Mouse (Mus musculus): ENCODE results near the gene Als2cr12. TPM values are rescaled to one million over a fixed set of nuclear protein-coding genes. Genes with fewer than 3 reads are reported as not detected.
"Not testable (repeated sequence)": the region's sequence is repeated elsewhere in the genome, so short reads cannot be mapped to it uniquely, and the experiment has no call there.

Als2cr12 gene
- total RNA-seq, 2 experiments from 2014 or later = not detected

GRCm38 (mm10) chr1:58720090-58720489 lies 24.3 kb upstream of the Als2cr12 start:
- no peak for DNase-seq (ENCODE audit: extremely low spot score in 1 of 2, low spot score in 1 of 2)

- no peak for DNase-seq (ENCODE audit: extremely low spot score in 1 of 2, low spot score in 1 of 2)
Observed at GRCm38 (mm10) chr1:58719356-58719945, 23.7 kb upstream of the Als2cr12 start.

GRCm38 (mm10) chr1:58717589-58718270 lies 21.9 kb upstream of the Als2cr12 start:
- DNase-seq (ENCODE audit: extremely low spot score in 1 of 2, low spot score in 1 of 2) = no peak

GRCm38 (mm10) chr1:58716883-58717220 lies 21.1 kb upstream of the Als2cr12 start:
- no peak for DNase-seq (ENCODE audit: extremely low spot score in 1 of 2, low spot score in 1 of 2)

GRCm38 (mm10) chr1:58716162-58716882 lies 20.5 kb upstream of the Als2cr12 start:
- DNase-seq (ENCODE audit: extremely low spot score in 1 of 2, low spot score in 1 of 2) = no peak

GRCm38 (mm10) chr1:58715536-58715935 lies 19.7 kb upstream of the Als2cr12 start:
- no peak for DNase-seq (ENCODE audit: extremely low spot score in 1 of 2, low spot score in 1 of 2)

- DNase-seq (ENCODE audit: extremely low spot score in 1 of 2, low spot score in 1 of 2) = no peak
Observed at GRCm38 (mm10) chr1:58714361-58714760, 18.6 kb upstream of the Als2cr12 start.

GRCm38 (mm10) chr1:58713893-58714231 lies 18.1 kb upstream of the Als2cr12 start:
- DNase-seq (ENCODE audit: extremely low spot score in 1 of 2, low spot score in 1 of 2) = no peak

- DNase-seq (ENCODE audit: extremely low spot score in 1 of 2, low spot score in 1 of 2) = peak in 1 of 2 experiments; percentile 35
Observed at GRCm38 (mm10) chr1:58713081-58713892, 17.5 kb upstream of the Als2cr12 start.

GRCm38 (mm10) chr1:58712076-58713061 lies 16.6 kb upstream of the Als2cr12 start:
- DNase-seq (ENCODE audit: extremely low spot score in 1 of 2, low spot score in 1 of 2) = no peak

- DNase-seq (ENCODE audit: extremely low spot score in 1 of 2, low spot score in 1 of 2) = peak in 1 of 2 experiments; percentile 53
Observed at GRCm38 (mm10) chr1:58711365-58712016, 15.7 kb upstream of the Als2cr12 start, which contains the start of gene Cflar. Gene Cflar (plus strand): TSS chr1:58711508.

GRCm38 (mm10) chr1:58710711-58711364 lies 15.0 kb upstream of the Als2cr12 start:
- DNase-seq (ENCODE audit: extremely low spot score in 1 of 2, low spot score in 1 of 2) = no peak

GRCm38 (mm10) chr1:58710043-58710442 lies 14.3 kb upstream of the Als2cr12 start:
- DNase-seq (ENCODE audit: extremely low spot score in 1 of 2, low spot score in 1 of 2) = not testable (repeated sequence)

GRCm38 (mm10) chr1:58700580-58701162 lies 4.9 kb upstream of the Als2cr12 start:
- DNase-seq (ENCODE audit: extremely low spot score in 1 of 2, low spot score in 1 of 2) = not testable (repeated sequence)

GRCm38 (mm10) chr1:58699988-58700387 lies 4.2 kb upstream of the Als2cr12 start:
- no peak for DNase-seq (ENCODE audit: extremely low spot score in 1 of 2, low spot score in 1 of 2)

GRCm38 (mm10) chr1:58698781-58699180 lies 3.0 kb upstream of the Als2cr12 start:
- no peak for DNase-seq (ENCODE audit: extremely low spot score in 1 of 2, low spot score in 1 of 2)

GRCm38 (mm10) chr1:58697607-58698006 lies 1.8 kb upstream of the Als2cr12 start:
- DNase-seq (ENCODE audit: extremely low spot score in 1 of 2, low spot score in 1 of 2) = peak in 1 of 2 experiments; percentile 24

GRCm38 (mm10) chr1:58693696-58694095 lies 2.1 kb downstream of the Als2cr12 start:
- DNase-seq (ENCODE audit: extremely low spot score in 1 of 2, low spot score in 1 of 2) = no peak

Measured in layer of hippocampus, postnatal 25 days (tissue).